Mouse (Mus musculus): ENCODE measurements around the gene Nap1l5. TPM values are rescaled to one million over a fixed set of nuclear protein-coding genes. Genes with fewer than 3 reads are reported as not detected.

Nap1l5 gene
- total RNA-seq (2015; ENCODE audit: low replicate concordance), result not detected in 2 replicates
- total RNA-seq (2017; ENCODE audit: low replicate concordance), result not detected in 2 replicates

- ATAC-seq (replicated peaks; ENCODE audit: low FRiP score, poor library complexity, severe bottlenecking), result no peak
Observed at GRCm38 (mm10) chr6:58906852-58907261, at the start of gene Nap1l5. TSS of gene Nap1l5 (minus strand) at chr6:58907076.

GRCm38 (mm10) chr6:58951128-58951992, 44.5 kb upstream of the Nap1l5 start:
- ATAC-seq (replicated peaks; ENCODE audit: low FRiP score, poor library complexity, severe bottlenecking), result no peak

GRCm38 (mm10) chr6:58950410-58950809, 43.5 kb upstream of the Nap1l5 start:
- ATAC-seq (replicated peaks; ENCODE audit: low FRiP score, poor library complexity, severe bottlenecking), result no peak

GRCm38 (mm10) chr6:58946840-58947239, 40.0 kb upstream of the Nap1l5 start:
- no peak for ATAC-seq (replicated peaks; ENCODE audit: low FRiP score, poor library complexity, severe bottlenecking)

GRCm38 (mm10) chr6:58946246-58946645, 39.4 kb upstream of the Nap1l5 start:
- ATAC-seq (replicated peaks; ENCODE audit: low FRiP score, poor library complexity, severe bottlenecking), result no peak

GRCm38 (mm10) chr6:58943958-58944357, 37.1 kb upstream of the Nap1l5 start:
- ATAC-seq (replicated peaks; ENCODE audit: low FRiP score, poor library complexity, severe bottlenecking), result no peak

GRCm38 (mm10) chr6:58942276-58942675, 35.4 kb upstream of the Nap1l5 start:
- ATAC-seq (replicated peaks; ENCODE audit: low FRiP score, poor library complexity, severe bottlenecking), result no peak

- no peak for ATAC-seq (replicated peaks; ENCODE audit: low FRiP score, poor library complexity, severe bottlenecking)
Observed at GRCm38 (mm10) chr6:58937726-58938125, 30.9 kb upstream of the Nap1l5 start.

GRCm38 (mm10) chr6:58934144-58934543, 27.3 kb upstream of the Nap1l5 start:
- no peak for ATAC-seq (replicated peaks; ENCODE audit: low FRiP score, poor library complexity, severe bottlenecking)

GRCm38 (mm10) chr6:58933189-58933913, 26.5 kb upstream of the Nap1l5 start:
- no peak for ATAC-seq (replicated peaks; ENCODE audit: low FRiP score, poor library complexity, severe bottlenecking)

GRCm38 (mm10) chr6:58932515-58933188, 25.8 kb upstream of the Nap1l5 start:
- no peak for ATAC-seq (replicated peaks; ENCODE audit: low FRiP score, poor library complexity, severe bottlenecking)

- no peak for ATAC-seq (replicated peaks; ENCODE audit: low FRiP score, poor library complexity, severe bottlenecking)
Observed at GRCm38 (mm10) chr6:58931149-58931548, 24.3 kb upstream of the Nap1l5 start.

GRCm38 (mm10) chr6:58929911-58930431, 23.1 kb upstream of the Nap1l5 start:
- no peak for ATAC-seq (replicated peaks; ENCODE audit: low FRiP score, poor library complexity, severe bottlenecking)

- no peak for ATAC-seq (replicated peaks; ENCODE audit: low FRiP score, poor library complexity, severe bottlenecking)
Observed at GRCm38 (mm10) chr6:58927881-58928280, 21.0 kb upstream of the Nap1l5 start.

- ATAC-seq (replicated peaks; ENCODE audit: low FRiP score, poor library complexity, severe bottlenecking), result no peak
Observed at GRCm38 (mm10) chr6:58922511-58922910, 15.6 kb upstream of the Nap1l5 start.

- ATAC-seq (replicated peaks; ENCODE audit: low FRiP score, poor library complexity, severe bottlenecking), result no peak
Observed at GRCm38 (mm10) chr6:58921623-58922022, 14.7 kb upstream of the Nap1l5 start.

- no peak for ATAC-seq (replicated peaks; ENCODE audit: low FRiP score, poor library complexity, severe bottlenecking)
Observed at GRCm38 (mm10) chr6:58920735-58921134, 13.9 kb upstream of the Nap1l5 start.

GRCm38 (mm10) chr6:58916498-58916897, 9.6 kb upstream of the Nap1l5 start:
- no peak for ATAC-seq (replicated peaks; ENCODE audit: low FRiP score, poor library complexity, severe bottlenecking)

- ATAC-seq (replicated peaks; ENCODE audit: low FRiP score, poor library complexity, severe bottlenecking), result no peak
Observed at GRCm38 (mm10) chr6:58913971-58914370, 7.1 kb upstream of the Nap1l5 start.

GRCm38 (mm10) chr6:58913551-58913950, 6.7 kb upstream of the Nap1l5 start:
- no peak for ATAC-seq (replicated peaks; ENCODE audit: low FRiP score, poor library complexity, severe bottlenecking)

Measured in erythroid progenitor cell, adult 5-6 weeks (primary cell).